Mouse (Mus musculus): ENCODE data around the gene Grk5.

DNA sequence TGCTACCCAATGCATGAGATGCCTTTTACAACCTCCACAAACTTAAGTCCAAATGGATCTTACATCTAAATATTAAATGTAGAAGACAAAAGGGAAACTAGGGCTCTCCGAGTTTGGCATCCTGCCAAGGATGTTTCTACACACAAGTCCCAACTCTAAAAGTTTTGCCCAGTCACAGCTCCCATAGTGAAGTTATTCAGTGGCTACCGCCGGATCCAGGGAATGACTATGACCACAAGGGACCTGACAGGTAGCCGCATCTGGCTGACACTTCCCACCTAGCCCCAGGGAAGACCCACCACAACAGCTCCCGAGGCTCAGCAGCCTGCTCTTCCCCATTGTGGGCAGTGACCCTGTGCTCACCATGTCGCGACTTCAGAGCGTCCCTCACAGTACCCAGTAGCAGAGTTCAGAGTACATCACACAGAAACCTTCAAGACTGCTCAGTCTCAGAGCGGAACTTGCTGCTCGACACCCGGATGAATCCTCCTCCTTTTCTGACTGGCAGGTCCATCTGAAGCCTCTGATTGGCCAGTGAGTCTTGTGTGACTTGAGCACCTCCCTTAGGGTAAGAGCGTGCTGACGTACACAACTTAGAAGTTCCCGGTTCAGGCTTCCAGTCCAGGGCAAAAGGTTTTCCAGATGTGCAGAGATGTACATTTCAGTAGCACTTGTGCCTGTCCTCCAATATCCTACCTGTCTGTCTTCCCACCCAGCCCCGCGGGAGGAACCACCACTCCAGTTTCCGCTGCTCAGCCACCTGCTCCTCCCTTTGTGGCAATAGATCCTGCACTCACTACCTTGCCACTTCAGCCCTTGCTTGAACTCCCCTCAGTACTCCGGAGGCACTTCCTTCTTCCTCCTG lies 251.0 kb downstream of the Grk5 start, which contains the start of gene Zfp950:
- TF ChIP-seq CTCF (IDR thresholded peaks at IDR 0.05; ENCODE audit: low read depth) (no peak), EP300 (optimal IDR thresholded peaks at IDR 0.05) (no peak)

All from stomach, postnatal 0 days (tissue).